Mouse (Mus musculus) embryo, embryonic 11 days (tissue): ENCODE measurements around the gene Eif2ak4.

Experiments
- DNase-seq: peaks from one replicate; pipeline ENCODE4 v3.0.0-alpha.2; 2015

Eif2ak4 gene

GRCm38 (mm10) chr2:118388341-118389335 is at the start of gene Eif2ak4:
Gene Eif2ak4, plus strand, starts transcription at chr2:118388618.
- peak; percentile 99 for DNase-seq

GRCm38 (mm10) chr2:118341295-118341694 is 47.1 kb upstream of the Eif2ak4 start:
- no peak for DNase-seq

GRCm38 (mm10) chr2:118343897-118344296 is 44.5 kb upstream of the Eif2ak4 start:
- no peak for DNase-seq

- no peak for DNase-seq
These were observed 42.9 kb upstream of the Eif2ak4 start for GRCm38 (mm10) chr2:118345535-118345934.

GRCm38 (mm10) chr2:118353498-118353897 is 34.9 kb upstream of the Eif2ak4 start:
- DNase-seq: no peak

GRCm38 (mm10) chr2:118353916-118354403 is 34.5 kb upstream of the Eif2ak4 start:
- no peak for DNase-seq

GRCm38 (mm10) chr2:118355138-118355719 is 33.2 kb upstream of the Eif2ak4 start:
- DNase-seq: no peak

GRCm38 (mm10) chr2:118371841-118372240 is 16.6 kb upstream of the Eif2ak4 start:
- DNase-seq: no peak

- no peak for DNase-seq
These were observed 15.9 kb upstream of the Eif2ak4 start for GRCm38 (mm10) chr2:118372561-118372900.

GRCm38 (mm10) chr2:118372901-118373571 is 15.4 kb upstream of the Eif2ak4 start, which contains the start of gene Gpr176:
Gene Gpr176, minus strand, starts transcription at chr2:118373419.
- peak; percentile 65 for DNase-seq

GRCm38 (mm10) chr2:118373572-118374279 is 14.7 kb upstream of the Eif2ak4 start:
- DNase-seq: peak; percentile 93

- DNase-seq: no peak
These were observed 12.9 kb upstream of the Eif2ak4 start for GRCm38 (mm10) chr2:118375522-118375921.

- DNase-seq: no peak
These were observed 12.5 kb upstream of the Eif2ak4 start for GRCm38 (mm10) chr2:118375931-118376330.

- DNase-seq: no peak
These were observed 8.7 kb upstream of the Eif2ak4 start for GRCm38 (mm10) chr2:118379756-118380155.

- no peak for DNase-seq
These were observed 5.0 kb upstream of the Eif2ak4 start for GRCm38 (mm10) chr2:118383387-118383786.

GRCm38 (mm10) chr2:118389569-118389968 is 1.2 kb downstream of the Eif2ak4 start:
- DNase-seq: no peak

- DNase-seq: no peak
These were observed 1.7 kb downstream of the Eif2ak4 start for GRCm38 (mm10) chr2:118390072-118390471.

GRCm38 (mm10) chr2:118391201-118391600 is 2.8 kb downstream of the Eif2ak4 start:
- no peak for DNase-seq

- no peak for DNase-seq
These were observed 11.3 kb downstream of the Eif2ak4 start for GRCm38 (mm10) chr2:118399751-118400150.

- DNase-seq: no peak
These were observed 13.7 kb downstream of the Eif2ak4 start for GRCm38 (mm10) chr2:118401834-118402727.

GRCm38 (mm10) chr2:118404336-118404735 is 15.9 kb downstream of the Eif2ak4 start:
- DNase-seq: no peak

GRCm38 (mm10) chr2:118405568-118405967 is 17.1 kb downstream of the Eif2ak4 start:
- no peak for DNase-seq
